Mouse (Mus musculus): Measurements from ENCODE around the gene Sp8.

Gene Sp8

DNA sequence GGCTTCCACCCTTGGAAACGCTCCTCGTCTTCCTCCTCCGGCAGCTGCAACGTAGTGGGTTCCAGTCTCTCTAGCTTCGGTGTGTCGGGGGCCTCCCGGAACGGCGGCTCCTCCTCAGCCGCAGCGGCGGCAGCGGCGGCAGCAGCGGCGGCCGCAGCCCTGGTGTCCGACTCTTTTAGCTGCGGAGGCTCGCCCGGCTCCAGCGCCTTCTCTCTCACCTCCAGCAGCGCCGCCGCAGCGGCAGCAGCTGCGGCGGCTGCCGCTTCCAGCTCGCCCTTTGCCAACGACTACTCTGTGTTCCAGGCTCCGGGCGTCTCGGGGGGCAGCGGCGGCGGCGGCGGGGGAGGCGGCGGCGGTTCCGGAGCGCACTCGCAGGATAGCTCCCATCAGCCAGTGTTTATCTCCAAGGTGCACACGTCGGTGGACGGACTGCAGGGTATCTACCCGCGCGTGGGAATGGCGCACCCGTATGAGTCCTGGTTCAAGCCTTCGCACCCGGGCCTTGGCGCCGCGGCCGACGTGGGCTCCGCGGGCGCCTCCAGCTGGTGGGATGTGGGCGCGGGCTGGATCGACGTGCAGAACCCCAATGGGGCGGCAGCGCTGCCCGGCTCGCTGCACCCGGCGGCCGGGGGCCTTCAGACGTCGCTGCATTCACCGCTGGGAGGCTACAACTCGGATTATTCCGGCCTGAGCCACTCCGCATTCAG lies 2.5 kb downstream of the Sp8 start:
- no peak for DNase-seq (ENCODE audit: low spot score)

DNA sequence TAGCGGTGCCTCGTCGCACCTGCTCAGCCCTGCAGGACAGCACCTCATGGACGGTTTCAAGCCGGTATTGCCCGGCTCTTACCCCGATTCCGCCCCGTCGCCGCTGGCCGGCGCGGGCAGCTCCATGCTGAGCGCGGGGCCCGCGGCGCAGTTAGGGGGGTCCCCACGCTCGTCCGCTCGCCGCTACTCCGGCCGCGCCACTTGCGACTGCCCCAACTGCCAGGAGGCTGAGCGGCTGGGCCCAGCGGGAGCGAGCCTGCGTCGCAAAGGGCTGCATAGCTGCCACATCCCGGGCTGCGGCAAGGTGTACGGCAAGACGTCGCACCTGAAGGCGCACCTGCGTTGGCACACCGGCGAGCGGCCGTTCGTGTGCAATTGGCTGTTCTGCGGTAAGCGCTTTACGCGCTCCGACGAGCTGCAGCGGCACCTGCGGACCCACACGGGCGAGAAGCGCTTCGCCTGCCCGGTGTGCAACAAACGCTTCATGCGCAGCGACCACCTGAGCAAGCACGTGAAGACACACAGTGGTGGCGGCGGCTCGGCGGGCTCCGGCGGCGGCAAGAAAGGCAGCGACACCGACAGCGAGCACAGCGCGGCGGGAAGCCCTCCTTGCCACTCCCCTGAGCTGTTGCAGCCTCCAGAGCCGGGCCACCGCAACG lies 3.2 kb downstream of the Sp8 start:
- DNase-seq (ENCODE audit: low spot score), result no peak

DNA sequence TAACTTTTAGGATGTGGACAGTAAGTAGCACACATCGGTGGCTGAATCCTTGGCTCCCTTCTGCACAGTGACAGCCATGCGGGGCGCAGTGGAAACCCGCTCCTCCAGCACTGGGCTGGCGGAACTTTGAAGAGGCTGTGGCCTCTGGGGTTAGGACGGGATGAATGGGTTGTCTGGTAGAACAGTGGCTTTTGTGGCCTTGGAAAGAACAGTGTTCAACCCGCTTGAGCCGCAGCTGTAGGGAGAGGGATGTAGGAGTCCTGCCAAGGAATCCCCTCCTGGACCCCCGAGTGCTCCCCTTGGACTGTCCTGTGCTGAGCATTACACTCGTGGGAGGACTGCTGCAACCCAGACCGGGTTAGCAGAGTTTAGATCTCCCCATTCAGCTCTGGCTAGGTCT lies 3.9 kb downstream of the Sp8 start:
- no peak for DNase-seq (ENCODE audit: low spot score)

DNA sequence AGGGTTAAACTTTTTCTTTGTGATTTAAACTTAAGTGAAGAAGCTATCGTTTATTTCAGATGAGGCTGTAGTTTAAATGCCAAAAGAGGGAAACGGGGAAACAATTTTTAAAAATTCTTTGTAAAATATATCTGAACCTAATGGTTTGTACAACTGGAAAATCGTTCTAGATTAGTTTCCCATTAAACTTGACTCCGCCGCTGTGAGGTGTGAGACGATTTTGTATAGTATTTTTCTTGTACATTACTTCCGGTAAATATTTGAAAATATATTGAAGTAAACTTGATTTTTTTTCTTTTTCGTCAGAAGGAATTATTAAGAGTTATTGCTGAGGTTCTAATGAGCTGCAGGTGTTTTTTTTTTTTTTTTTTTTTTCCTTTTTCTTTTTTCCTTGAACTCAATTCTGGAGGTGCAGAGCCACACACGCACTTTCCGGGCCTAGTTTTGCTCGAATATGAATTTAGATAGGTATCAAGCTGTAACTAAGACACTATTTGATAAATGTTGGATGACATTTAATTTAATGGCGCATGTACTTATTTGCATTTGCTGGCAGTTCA lies 4.8 kb downstream of the Sp8 start:
- DNase-seq (ENCODE audit: low spot score), result no peak

DNA sequence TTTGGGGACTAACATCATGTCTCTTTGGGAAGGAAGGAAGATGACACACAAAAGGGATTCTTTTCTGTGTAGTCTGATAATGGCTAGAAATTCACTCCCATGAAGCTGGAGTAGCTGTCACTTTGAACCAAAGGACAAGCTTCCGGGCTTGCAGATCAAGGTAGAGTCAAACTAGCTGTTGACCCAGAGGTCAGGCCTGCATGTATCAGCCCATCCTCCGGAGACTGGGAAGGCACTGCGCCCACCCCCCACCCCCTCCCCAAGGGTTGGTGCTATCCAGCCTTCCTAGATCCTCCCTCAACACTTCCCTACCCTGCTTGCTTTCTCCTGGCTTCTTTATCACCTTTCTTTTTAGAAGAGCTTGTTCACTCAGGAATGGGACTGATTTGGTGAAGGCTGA lies 7.2 kb downstream of the Sp8 start:
- DNase-seq (ENCODE audit: low spot score), result no peak

DNA sequence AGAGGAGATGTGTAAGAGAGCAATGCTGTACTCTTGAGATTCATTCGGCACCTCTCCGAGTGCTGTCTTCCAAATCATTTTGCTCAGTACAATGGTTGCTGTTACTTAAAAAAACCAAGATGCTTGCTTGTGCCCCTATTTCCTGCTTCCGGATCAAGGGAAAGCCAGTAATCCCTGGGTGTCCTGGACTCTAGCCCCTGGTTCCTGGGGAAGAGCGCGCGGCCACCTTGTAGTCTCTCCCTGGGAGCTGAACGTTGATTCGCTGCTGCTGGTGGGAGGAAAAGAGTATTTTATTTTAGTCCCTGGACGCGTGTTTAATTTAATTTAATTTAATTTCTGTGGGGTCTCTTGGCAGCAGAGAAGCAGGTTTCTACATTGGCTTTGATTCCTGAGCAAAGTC lies 8.3 kb downstream of the Sp8 start:
- no peak for DNase-seq (ENCODE audit: low spot score)

DNA sequence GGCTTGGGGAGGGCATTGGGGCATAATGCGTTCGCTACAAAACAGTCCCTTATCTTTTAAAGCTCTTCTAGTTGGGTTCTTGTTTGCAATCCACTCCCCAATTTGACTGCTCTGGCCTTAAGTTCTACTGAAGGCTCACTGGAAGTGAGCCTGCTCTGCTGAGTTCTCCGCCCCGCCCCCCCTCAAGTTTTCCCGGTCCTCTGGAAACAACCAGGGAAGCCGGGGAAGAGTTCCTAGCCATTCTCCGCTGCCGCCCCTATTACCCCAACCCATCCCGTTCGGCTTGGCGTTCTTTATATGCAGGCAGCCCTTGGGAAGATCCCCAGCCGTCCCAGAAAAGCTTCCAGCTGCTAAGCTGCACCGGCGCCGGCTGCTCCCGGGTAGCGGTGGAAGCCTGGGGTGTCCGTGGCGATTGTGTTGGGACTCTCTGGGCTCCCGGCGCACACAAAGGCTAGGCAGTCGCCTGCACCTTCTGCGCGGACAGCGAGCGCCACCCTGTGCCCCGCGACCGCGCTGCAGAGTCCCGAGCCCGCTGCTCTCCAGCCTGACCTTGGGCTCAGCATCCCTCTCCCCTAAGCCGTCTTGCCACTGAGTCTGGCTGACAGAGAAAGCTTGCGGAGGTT lies 8.8 kb downstream of the Sp8 start:
- peak; percentile 52 for DNase-seq (ENCODE audit: low spot score)

DNA sequence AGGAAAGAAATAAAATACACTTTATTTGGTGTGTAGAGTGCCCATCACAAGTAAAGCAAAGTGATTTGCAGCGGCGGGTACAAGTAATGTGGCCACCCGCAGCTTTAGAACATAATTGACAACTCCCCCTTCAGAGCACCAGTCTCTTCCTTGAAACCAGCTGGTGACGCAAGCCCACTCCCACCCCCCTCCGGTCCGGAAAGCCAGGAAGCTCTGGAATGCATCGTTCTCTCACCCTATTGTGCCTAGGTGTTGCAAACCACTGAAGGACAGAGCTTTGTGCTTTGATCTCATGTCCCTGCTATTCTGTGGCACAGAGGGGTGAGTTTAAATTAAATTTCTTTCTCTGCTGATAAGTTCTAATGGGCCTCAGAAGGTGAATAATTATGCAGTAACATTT lies 10.0 kb downstream of the Sp8 start:
- DNase-seq (ENCODE audit: low spot score), result no peak

DNA sequence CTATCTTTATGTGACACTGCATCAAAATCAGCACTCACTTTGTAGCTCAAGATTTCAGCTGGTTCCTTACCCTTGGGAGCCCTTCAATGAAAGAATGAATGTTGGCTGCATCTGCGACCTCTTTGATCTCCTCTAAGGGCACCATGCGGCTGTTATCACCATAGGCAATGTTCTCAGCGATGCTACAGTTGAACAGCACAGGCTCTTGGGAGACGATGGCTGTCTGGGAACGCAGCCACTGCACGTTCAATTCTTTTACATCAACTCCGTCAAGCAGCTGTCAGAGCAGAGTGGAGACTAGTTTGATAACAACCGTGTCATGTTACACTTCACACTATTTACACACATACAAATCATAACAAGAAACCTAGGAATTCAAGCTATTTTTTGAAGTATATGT lies 26.5 kb downstream of the Sp8 start:
- no peak for DNase-seq (ENCODE audit: low spot score)

DNA sequence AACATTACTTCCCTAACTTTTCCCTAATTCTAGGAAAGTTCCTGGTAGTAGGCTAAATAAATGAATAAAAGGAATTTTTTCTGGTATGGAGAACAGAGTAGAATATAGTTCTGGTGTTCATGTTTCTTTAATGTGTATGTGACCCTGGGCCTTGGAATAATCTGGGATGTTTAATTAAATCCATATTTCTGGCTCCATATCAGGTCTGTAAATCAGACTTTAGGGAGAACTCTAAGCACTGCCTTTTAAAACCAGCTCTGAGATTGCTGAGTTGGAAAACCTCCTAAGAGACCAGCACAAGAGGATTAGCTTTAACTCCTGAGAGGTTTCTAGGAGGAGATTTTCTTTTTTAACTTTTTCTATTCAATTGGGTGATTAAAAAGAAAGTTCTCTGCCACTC lies 36.7 kb downstream of the Sp8 start:
- DNase-seq (ENCODE audit: low spot score), result no peak

DNA sequence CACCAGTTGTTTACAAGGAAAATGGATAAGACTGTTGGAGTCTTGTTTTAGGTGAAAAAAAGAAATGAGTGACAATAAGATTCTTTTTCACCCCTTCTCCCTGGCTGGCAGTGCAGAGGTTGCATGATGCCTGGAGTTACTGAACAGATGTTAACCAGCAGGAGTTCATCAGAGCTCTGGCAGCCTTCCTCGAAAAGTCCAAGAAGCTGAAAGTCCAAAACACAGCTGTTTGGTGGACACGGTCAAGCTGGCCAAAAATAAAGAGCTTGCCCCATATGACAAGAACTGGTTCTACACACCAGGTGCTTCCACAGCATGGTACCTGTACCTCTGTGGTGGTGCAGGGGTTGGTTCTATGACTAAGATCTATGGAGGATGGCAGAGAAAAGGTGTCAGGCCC lies 41.8 kb downstream of the Sp8 start:
- peak; percentile 7 for DNase-seq (ENCODE audit: low spot score)
